ENCODE assay signal across 15 mouse cellular contexts in the genomic region with DNA sequence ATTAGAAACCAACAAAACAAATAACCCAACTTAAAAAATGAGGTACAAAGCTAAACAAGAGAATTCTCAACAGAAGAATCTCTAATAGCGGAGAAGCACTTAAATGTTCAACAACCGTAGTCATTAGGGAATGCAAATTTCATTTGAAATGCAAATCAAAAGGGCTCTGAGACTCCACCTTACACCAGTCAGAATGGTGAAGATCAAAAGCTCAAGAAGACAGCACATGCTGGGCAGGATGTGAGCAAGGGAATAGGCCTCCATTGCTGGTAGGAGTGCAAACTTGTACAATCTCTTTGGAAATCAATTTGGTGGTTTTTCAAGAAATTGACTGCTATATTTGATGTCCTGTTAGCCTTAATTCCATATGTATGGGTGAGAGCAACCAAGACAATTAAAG.
"Had no signal": no experiment of that assay in that cellular context is flagged by ENCODE, and none has a peak within 500 bp of the region (broad histone marks: within the 10 kb centered on the region; RNA-seq: fewer than 3 reads in every experiment).

No protein-coding gene starts in this region.

- H3K27me3 ChIP-seq: neural tube, embryonic 15.5 days; stomach, embryonic 15.5 days had no signal

- H3K36me3 ChIP-seq: neural tube, embryonic 15.5 days; stomach, embryonic 15.5 days had no signal

- H3K4me1 ChIP-seq: neural tube, embryonic 15.5 days; stomach, embryonic 15.5 days had no signal

- H3K4me2 ChIP-seq: neural tube, embryonic 15.5 days; stomach, embryonic 15.5 days had no signal

- H3K4me3 ChIP-seq: neural tube, embryonic 15.5 days; stomach, embryonic 15.5 days had no signal

- H3K9me3 ChIP-seq: neural tube, embryonic 15.5 days; stomach, embryonic 15.5 days had no signal

- DNase-seq: retina, postnatal 1 day; right cerebral cortex, adult 18-20 months; right cerebral cortex, postnatal 14 days; right cerebral cortex, postnatal 25 days; right cerebral cortex, postnatal 4 days; spleen, adult 18-20 months; thymus, adult 18-20 months; thymus, adult 2 months; thymus, postnatal 14 days; thymus, postnatal 25 days; thymus, postnatal 36 days; thymus, postnatal 4 days had no signal

- H3K27ac ChIP-seq: neural tube, embryonic 15.5 days; stomach, embryonic 15.5 days; stomach, postnatal 0 days had no signal

- H3K9ac ChIP-seq: neural tube, embryonic 15.5 days; stomach, embryonic 15.5 days had no signal
